Mouse (Mus musculus): ENCODE measurements around the gene 1110032A03Rik. TPM values are rescaled to one million over a fixed set of nuclear protein-coding genes. Genes with fewer than 3 reads are reported as not detected.

Gene 1110032A03Rik
- total RNA-seq, 1 experiment from 2014 or later = 37.2 TPM

DNA sequence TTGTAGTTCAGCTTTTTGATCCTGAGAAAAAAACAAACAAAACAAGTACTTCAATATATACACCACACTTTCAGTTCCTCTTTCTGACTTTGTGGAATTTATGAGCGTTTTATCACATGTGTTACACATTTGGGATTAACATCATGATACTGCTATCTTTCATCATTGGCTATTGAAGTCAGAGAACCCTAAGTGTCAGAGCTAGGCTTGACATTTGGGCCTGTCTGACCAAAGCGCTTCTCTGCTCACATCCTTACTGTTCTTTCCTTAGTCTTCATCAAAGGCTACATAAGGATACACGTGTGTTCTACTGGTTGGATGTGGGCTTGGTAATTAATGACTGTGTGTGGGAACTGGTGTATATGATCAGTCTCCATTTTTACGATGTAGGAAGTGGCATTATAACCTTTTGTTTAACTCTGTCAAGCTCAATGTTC is 1.3 kb downstream of the 1110032A03Rik start:
- no peak for DNase-seq

DNA sequence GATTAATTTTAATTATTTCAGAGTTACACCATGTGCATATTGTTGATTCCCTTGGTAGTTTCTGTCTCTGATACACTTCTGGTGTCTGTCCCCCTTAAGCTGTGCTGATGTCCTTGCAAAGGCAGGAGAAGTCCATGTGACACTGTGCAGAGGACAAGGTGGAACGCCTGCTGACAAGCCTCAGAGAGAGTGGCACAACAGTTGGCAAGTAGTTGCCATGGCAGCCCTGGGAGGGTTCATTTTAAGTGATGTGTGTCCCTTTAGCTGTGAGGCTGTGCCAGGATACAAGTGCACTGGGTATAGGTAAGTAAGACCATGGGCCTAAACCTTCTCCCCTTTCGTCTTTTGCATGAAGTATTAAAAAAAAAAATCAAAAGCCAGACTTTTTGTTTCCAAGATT is 5.3 kb downstream of the 1110032A03Rik start:
- DNase-seq = no peak

DNA sequence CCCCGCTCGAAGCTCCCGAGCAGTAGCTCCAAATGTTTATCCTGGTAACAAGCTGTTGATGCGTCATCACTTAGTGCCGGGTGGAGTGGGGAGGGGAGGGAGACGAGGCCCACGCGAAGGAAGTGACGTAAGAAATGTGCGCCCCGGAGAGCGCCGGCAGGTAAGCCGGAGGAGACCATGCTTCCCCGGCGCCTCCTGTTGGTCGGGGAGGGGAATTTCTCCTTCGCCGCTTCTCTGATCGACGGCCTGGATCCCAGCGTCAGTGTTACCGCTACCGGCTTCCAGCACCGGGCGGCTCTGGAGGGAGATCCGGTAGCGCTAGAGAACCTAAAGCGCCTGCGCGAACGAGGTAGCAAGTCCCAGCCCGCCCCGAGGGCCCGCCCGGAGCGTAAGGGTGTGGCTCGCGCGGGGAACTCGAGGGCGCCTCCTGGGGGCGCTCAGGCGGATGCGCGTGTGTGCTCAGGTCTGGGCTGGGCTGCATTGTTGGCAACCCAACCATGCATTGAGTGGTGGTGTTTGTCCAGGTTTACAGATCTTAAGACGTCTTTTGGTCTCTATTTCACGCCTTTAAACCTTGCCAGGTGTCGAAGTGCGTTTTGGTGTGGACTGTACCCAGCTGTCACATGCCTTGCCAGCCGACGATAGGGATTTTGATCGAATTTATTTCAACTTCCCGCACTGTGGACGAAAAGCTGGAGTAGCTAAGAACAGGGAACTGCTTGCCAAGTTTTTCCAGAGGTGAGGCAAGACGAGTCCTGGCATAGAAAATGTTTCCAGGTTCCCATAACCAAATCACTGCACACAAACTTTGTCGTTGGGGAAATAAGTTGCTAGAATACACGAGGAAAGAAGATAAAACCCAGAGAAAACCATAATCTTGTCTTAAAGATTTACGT is 7.0 kb downstream of the 1110032A03Rik start, which contains the start of gene Fdxacb1:
Gene Fdxacb1 (plus strand): TSS at position 130 of the 896 bp plus-strand sequence.
- peak; percentile 99 for DNase-seq

DNA sequence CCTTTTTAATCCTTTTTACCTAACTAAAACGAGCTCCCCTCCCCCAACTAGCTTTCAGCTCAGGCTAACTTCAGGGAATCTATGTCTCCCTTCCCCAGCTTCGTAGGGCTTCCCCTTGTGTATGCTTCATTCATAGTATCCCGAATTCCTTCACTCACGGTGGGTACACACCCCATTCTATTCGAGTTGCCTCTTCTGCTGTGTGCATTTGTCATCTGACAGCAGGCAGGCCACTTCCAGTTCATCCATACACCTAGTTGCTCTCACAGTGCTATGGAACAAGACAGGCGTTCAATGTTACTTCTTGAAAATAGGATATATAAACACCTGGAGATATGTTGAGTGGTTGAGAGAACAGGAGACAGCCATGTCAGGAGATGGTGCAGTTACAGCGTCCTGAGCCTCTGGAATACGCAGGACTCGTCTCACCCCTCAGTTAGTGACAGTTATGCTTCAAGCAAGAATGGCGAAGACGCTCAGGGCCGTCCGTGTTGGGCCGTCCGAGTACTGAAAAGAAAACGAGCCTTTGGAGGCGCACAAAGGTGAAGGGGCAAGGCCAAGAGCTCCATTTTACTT is 7.7 kb downstream of the 1110032A03Rik start:
- no peak for DNase-seq

DNA sequence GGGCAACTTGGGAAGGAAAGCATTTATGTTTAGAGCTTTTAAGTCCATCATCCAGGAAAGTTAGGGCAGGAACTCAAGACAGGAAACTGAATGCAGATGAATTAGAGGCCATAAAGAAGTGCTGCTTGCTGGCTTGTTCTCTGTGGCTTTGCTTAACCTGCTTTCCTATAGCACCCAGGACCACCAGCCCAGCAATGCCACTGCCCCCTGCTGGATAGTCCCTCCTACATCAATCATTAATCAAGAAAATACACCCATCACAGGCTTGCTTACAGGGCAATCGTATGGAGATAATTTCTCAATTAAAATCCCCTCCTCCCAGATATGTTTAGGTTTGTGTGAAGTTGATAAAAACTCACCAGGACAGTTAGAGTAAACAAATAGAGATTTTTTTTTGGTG is 12.0 kb downstream of the 1110032A03Rik start:
- DNase-seq = peak; percentile 24

DNA sequence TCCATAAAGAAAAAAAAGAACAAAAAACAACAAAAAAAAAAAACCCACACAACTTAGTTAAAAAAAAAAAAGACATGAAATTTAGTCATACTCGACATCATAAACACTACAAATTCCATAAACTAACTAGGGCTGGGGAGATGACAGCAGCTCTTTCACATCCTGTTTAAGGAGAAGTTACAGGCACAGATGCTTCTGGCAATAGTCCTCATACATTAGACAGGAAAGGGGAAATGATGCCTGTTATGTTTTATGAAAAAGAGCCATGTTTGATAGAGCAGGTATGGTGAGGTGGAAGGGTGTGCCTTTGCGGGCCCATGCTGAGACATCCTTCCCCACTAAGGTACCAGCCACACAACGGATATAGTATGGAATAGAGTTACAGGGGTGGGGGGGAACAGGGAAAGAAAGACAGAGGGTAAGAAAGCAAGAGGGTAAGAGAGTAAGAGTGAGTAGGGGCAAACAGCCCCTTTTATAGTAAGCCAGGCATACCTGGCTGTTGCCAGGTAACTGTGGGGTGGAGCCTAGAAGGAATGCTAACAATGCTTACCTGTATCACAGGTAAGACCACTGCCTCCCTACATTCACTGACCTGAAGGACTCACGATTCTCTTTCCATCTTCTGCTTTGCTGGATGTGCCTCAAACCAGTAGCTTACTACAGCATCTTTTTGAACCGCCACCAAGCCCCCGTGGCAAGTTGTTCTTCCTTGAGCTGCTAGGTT is 13.6 kb downstream of the 1110032A03Rik start:
- no peak for DNase-seq

DNA sequence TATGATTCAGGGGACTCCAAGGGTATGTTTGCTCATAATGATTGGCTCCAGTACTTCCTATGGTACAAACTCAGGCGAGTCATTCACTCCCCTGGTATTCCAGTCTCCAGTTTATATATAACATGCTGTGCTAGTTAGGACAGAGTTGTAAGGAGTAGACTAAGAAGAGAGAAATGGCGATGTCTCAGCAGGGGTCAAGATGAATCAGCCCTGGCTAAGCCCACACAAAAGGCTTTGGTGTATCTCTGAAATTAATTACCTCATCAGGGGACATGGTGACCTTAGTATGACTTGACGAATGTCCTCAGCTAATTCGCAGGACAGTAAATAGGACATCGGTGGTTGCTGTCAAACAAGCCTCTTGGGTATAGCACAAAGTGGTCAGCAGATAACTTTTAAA is 18.6 kb downstream of the 1110032A03Rik start:
- no peak for DNase-seq

DNA sequence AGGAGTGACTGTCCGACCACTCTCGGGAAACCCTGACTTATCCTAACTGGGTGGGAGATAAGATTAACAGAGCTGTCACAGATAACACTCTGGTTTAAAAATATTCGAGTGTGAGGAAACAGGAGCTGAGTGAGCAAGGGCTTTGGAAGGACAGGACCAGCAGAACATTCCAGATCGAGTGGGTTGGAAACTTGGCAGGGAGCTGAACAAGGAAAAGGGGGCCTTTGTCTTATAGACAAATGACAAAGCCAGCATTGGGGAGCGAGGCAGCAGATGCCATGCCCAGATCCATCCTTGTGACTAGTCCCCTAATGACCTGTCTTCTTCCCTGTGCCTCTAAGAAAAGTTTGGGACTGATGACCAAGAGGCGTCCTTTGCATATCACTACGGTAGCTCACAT is 21.4 kb downstream of the 1110032A03Rik start:
- DNase-seq = no peak

DNA sequence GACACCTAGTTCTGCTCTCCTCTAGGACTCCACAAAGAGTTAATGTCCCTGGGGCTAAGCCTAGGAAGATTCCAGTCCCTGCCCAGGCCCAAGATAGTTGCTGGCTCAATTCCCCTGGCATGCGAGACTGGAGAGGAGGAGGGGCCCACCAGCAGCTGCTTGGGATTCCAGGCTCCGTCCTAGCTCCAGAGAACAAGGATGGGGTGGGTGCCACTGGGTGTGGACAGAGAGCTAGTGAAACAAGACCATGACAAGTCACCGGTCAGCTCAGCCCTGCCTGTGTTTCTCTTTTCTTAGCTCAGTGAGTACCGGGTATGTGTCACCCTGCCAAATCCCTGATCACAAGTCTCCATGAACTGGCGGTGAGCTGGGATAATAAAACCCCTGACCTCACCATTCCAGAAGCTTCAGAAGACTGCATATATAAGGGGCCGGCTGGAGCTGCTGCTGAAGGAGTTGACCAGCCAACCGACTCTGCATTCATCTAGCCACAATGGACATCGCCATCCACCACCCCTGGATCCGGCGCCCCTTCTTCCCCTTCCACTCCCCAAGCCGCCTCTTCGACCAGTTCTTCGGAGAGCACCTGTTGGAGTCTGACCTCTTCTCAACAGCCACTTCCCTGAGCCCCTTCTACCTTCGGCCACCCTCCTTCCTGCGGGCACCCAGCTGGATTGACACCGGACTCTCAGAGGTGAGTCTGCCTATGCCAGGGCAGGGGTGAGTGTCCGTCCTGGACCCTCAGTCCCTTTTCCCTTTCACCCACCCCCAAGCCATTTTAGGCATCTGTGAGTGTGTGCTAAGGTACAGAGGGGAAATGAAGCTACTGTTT is 22.3 kb downstream of the 1110032A03Rik start:
- peak; percentile 79 for DNase-seq

DNA sequence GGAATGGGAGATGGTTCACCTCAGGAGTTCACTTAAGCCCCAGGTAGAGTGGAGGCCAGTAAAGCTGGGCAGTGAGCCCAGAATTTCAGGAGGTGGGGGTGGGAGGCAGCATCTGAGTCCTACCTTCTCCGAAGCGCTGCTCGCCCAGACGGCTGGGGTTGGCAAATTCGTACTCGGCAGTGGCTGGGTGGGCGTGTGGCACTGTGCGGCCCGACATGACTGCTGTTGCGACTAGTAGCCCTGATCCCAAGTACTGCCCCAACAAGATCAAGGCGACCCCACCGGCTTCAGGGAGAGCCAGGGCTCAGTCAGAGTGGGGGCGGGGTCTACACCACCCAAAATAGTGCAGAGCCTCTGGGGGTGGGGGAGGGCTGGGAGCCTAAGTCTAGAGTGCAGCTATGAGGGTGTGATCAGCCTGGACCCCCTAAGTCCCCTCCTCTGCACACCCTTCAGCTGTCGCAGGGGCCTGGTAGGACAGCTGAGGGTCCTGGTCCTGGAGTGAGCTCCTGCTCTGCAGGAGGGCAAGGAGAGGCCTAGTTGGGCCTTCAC is 23.2 kb downstream of the 1110032A03Rik start, which contains the start of gene Hspb2:
Gene Hspb2 (minus strand): TSS at position 301 of the 549 bp plus-strand sequence.
- peak; percentile 14 for DNase-seq

DNA sequence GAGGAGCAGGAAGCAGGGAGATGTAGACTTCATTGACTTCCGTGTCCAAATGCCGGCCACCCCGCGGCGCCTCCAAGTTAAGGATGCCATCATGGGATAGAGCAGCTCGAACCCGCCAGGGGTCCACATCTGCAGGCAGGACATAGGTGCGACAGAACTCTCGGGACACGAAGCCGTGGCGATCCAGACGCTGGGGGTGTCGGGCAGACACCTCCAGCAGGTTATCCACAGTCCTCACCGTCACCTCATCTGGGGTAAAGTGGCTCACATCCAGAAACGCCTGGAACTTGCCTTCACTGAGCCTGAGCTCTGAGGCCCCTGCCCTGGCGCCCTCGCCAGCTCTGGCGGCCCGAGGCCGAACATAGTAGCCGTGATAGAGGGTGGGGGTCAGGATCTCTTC is 24.0 kb downstream of the 1110032A03Rik start, which contains the start of gene Cryab:
Gene Cryab (plus strand): TSS at position 3 of the 400 bp plus-strand sequence.
- DNase-seq = no peak

DNA sequence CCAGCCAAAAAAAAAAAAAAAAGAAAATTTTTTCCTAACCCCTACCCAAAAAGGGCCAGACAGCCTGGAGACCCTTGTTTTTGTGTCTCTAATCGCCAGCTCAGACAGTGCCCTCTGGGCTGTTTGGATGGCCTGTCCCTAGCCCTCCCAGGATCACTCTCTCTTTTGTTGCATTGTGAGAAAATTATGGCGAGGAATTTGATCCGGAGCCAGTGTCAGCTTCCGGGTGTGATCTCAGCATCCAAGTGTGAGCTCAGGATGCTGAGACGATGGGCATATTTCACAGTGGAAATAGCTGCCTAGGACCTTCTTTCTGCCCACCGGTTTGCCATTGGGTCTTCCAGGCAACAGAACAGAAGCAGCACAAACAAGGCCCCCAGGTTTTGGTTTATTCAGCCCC is 24.6 kb downstream of the 1110032A03Rik start:
- no peak for DNase-seq

DNA sequence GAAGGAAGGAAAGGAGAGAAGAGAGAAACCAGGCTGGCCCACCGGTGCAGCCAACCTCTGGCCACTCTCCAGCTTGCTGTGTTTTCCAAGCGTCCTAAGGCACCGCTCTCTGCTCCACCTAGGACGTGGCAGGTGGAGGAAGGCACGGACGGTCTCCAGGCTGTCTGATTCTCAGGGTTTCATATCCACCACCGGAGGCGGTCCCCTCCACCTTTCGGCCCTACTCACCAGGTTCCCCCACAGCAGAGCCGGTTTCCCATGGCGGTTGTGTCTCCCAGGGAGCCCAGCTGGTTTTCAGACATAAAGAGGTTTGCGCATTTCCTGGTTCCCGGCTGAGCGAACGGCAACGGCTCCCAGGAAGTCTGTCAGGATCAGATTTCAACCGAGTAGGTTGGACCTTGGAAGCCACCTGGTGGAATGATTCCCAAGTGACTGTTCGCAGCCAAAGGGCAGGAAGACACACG is 29.1 kb downstream of the 1110032A03Rik start, which contains the start of gene 2310030G06Rik:
Gene 2310030G06Rik (minus strand): TSS at position 323 of the 464 bp plus-strand sequence.
- DNase-seq = peak; percentile 70

DNA sequence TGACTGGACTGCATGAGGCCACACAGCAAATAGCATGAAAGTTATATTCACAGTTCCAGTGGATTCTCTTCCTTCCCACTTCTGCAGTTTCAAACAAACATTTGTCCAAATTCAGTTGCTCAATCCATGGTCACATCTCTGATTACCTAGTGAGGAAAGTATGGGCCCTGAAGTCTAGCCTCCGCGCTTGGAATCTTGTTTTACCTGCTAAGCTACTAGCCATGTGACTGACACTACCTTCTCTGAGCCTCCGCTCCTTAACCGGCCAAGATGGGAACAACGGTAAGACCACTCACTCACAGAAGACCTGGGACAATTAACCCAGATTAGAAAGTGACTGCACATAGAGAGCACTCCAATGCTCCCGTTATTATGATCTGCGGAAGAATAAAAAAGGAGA is 29.5 kb downstream of the 1110032A03Rik start:
- DNase-seq = no peak

DNA sequence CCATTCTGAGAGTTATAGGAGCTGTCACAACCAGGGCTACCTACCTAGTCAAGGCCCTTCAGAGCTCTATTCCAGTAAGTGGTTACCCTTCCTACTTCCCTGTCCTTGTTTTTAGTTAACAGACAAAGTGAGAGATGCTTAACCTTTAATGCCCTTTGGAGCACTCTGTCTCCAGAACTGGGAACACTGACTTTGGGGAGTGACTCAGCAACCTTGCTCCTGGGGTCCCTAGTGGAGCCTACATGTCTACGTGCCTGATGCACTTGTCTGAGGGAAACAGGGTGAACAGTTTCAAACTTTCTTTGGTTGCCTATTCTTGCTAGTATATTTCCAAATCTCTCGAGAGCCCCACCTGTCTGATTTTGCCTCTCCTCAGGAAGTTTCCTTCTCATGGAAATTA is 32.6 kb downstream of the 1110032A03Rik start:
- no peak for DNase-seq

DNA sequence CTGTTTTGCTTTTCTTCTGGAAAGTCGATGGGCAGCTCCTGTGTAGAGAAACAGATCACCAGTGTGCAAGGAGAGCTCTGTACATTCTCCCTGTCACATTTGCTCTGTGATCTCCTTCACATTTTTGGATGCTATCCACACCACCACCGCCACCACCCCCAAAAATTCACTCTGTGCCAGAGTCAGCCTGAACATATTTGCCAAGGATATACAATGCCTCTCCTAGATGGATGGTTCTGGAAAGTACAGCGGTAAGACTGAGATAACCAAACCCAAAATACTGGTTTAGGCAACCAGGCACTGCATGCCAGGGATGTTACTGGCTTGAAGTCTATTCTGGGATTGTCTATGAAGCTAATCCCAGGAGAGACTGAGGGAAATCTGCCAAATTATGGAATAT is 33.1 kb downstream of the 1110032A03Rik start:
- no peak for DNase-seq

DNA sequence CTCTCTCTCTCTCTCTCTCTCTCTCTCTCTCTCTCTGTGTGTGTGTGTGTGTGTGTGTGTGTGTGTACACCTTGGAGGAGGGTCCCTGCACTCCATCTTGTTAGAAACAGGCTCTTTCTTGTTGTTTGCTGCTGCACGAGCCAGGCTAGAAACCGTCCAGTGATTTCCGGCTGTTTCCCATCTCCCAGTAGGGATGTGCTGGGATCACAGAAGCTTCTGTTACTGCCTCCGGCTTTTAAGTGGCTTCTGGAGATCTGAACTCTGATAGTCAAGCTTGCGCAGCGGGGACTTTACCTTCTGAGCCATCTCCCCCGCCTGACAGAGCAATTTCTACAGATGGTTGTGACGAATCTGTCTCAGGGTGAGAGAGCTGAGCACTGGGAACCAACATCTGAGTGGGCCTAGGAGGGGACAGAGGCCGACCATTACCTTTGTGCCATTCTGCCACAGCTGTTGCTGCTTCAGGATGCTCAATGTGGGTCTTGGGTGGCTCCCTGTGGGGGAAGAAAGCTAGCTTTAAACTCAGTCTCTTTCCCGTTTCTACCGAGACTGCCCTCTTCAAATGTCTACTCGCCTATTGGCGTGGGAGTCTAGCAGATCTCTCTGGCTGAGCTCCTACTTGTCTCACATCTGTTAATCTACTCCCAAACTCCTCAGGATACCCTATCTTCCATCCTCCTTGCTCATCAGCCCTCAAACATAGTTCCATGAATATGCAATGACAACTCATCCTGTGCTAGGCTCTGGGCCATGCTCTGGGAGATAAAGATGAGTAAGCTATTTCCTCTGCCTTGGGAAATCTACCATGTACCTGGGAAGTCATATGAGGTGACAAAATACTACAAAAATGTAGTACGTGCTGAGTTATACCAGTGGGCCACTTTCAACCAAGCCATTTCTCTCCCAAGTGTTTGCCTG is 34.2 kb downstream of the 1110032A03Rik start:
- no peak for DNase-seq

DNA sequence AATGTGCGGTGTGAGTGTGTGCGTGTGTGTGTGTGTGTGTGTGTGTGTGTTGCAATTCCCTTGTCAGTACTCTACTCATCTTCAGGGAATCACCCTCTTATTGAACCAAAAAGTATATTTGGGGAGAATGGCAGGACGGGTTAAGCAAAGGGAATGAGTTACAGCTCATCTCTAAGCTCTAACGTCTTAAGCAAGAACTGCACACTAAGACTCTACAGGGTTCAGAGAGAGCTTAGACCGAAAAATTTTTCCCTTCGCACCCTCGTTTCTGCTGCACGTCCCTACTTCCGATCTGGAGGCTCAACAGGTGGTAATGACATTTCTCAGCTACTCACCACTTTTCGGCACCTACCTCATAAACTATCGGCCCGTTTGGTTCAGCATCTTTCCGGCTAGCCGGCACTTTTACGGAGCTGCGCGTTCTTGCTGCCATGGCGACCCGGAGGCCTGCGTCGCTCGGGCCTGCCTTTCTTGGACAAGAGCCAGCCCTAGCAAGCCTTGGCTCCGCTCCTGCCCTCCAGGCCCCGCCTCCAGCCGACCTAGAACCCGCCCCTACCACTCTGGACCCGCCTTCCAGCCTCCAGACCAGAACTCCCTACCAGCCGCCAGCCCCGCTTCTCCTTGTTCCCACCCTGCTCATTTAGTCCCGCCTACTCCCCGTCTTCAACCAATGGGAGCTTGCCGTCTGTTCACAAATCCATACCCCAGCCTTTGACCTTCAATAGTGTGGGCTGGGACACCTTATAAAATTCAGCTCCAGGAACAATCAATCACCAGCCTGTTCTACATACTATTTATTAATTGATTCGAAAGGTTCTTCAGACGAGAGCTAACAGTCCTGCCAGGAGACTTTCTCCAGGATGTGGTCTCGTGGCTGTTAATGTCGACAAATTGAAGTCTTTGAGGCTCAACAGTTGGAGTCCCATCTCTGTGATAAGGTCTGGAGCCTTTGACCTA is 36.1 kb downstream of the 1110032A03Rik start, which contains the start of gene Dixdc1:
Gene Dixdc1 (minus strand): TSS at position 604 of the 957 bp plus-strand sequence.
- peak; percentile 97 for DNase-seq

DNA sequence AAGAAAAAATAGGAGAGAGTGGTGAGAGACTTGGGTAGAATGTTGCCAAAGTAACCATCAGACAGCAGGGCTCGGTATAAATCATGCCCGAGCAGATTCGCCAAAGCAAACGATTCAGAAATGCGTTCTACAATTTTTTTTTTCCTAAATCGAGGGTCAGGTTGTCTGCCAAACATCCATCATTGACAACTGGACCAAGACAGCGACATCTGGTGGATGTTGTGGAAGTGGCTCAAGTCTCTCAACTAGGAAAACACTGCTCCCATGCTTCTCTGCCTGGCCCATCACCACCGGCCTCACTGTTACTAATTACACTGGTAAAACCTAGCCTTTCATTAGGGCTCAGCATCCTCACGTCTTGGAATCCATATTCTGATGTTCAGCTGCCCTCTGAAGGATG is 40.3 kb downstream of the 1110032A03Rik start:
- peak; percentile 69 for DNase-seq
